Mouse (Mus musculus) forebrain, embryonic 16.5 days (tissue): ENCODE results near the gene Morc3. TPM values are rescaled to one million over a fixed set of nuclear protein-coding genes. Genes with fewer than 3 reads are reported as not detected.
"Not testable (repeated sequence)": the region's sequence is repeated elsewhere in the genome, so short reads cannot be mapped to it uniquely, and the experiment has no call there.

ENCODE experiments used
- ATAC-seq: fragments of 200-750 bp; cut with Nextera tagmentation; 2 replicates; pipeline ENCODE4 v1.8.0; 2017; ENCODE audit warnings: mild to moderate bottlenecking, moderate library complexity
- H3K27ac ChIP-seq: fragments of 300-500 bp; sonication (generic); 2 replicates; pipeline ENCODE4 v1.5.1; 2014; ENCODE audit warnings: low read length, control low read depth
- H3K27me3 ChIP-seq: fragments of 300-500 bp; sonication (generic); replicated peaks from 2 replicates; pipeline ENCODE4 v1.6.1; 2014; ENCODE audit warnings: low read length; ENCODE audit not compliant: control insufficient read depth, insufficient read depth
- H3K36me3 ChIP-seq: fragments of 300-500 bp; sonication (generic); 2 replicates; pipeline ENCODE4 v1.6.1; 2014; ENCODE audit not compliant: control insufficient read depth, insufficient read depth
- H3K4me1 ChIP-seq: fragments of 300-500 bp; sonication (generic); replicated peaks from 2 replicates; pipeline ENCODE4 v1.6.1; 2014; ENCODE audit warnings: low read length; ENCODE audit not compliant: control insufficient read depth, insufficient read depth
- H3K4me2 ChIP-seq: fragments of 300-500 bp; sonication (generic); 2 replicates; pipeline ENCODE4 v1.6.1; 2014; ENCODE audit warnings: mild to moderate bottlenecking, low read length, control low read depth
- H3K4me3 ChIP-seq: fragments of 300-500 bp; sonication (generic); replicated peaks from 2 replicates; pipeline ENCODE4 v1.5.1; 2014; ENCODE audit warnings: mild to moderate bottlenecking, low read length, control low read depth
- H3K9ac ChIP-seq: fragments of 300-500 bp; sonication (generic); replicated peaks from 2 replicates; pipeline ENCODE4 v1.6.1; 2014; ENCODE audit warnings: low read depth, low read length, control low read depth
- H3K9me3 ChIP-seq: fragments of 300-500 bp; sonication (generic); 2 replicates; pipeline ENCODE4 v1.6.1; 2016; ENCODE audit warnings: low read length; ENCODE audit not compliant: control insufficient read depth
- WGBS: fragments of 180-500 bp; shearing (Covaris S2); extraction: QIAGEN DNeasy Blood & Tissue Kit; methylation state at CpG from one replicate; pipeline ENCODE4 v1.1.7; 2014; 5-methylcytosine and 5-hydroxymethylcytosine counted together
- polyA plus RNA-seq: library from polyadenylated mRNA; unstranded; fragments of >200 nt; fragmentation: Nextera tagmentation; extraction: Ambion mirVana; gene quantifications from 2 replicates; pipeline ENCODE4 v1.2.1, GENCODE M21; 2015

Morc3 gene
- polyA plus RNA-seq, 1 experiment from 2014 or later = 38.2 TPM

DNA sequence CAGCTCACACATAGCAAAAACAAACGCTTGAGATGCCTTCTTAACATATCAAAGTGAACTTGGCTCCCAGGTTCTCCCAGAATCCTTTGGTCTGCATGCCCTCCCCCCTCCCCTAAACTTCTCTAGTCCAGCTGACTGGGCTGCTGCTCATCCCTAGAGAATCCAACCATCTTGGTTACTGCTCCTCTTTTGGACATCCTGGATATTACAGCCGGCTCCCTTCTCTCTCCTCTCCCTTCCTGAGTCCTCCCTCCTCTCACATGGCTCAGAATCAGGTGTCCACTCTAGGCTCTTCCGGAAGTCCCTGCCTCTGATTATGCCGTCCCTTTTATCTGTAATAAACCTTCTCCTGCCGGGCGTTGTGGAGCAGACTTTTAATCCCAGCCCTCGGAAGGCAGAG lies 15.1 kb upstream of the Morc3 start:
- Histone ChIP-seq H3K27me3 (no peaks in the 10 kb centered on the region), H3K4me2 (no peak overlapping the region), H3K9me3 (no peaks in the 10 kb centered on the region), H3K4me1 (0 out of 2 replicates have a peak, but pooled peaks cover 4% of the 10 kb centered on the region), H3K4me3 (no peak overlapping the region), H3K27ac (no peak overlapping the region), H3K9ac (no peak overlapping the region), H3K36me3 (peaks cover 7% of the 10 kb centered on the region; the same call in 1 of the 2 replicates)
- 87% methylated on average over 7 of the region's 7 CpGs for WGBS
- ATAC-seq = no peak

DNA sequence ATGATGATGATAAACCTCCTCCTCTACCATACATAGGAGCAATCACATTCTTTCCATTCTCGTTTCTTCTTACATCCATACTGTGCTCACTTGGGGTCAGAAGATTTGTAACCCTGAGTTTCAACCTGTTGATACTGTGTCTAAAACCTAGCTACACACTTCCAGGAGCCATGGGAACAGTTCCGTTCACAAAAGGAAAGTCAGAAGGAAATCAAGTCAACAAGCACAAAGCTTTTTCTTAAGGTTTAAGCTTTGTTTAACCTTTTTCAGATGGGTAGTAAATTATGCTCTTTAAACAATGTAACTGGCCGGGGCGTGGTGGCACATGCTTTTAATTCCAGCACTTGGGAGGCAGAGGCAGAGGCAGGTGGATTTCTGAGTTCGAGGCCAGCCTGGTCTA lies 14.6 kb upstream of the Morc3 start:
- Histone ChIP-seq H3K27me3 (no peaks in the 10 kb centered on the region), H3K4me1 (0 out of 2 replicates have a peak, but pooled peaks cover 4% of the 10 kb centered on the region), H3K4me3 (no peak overlapping the region), H3K9ac (no peak overlapping the region), H3K4me2 (no peak overlapping the region), H3K9me3 (no peaks in the 10 kb centered on the region), H3K36me3 (0 out of 2 replicates have a peak, but pooled peaks cover 2% of the 10 kb centered on the region), H3K27ac (no peak overlapping the region)
- ATAC-seq = no peak
- WGBS = 86% methylated on average over 5 of the region's 5 CpGs

DNA sequence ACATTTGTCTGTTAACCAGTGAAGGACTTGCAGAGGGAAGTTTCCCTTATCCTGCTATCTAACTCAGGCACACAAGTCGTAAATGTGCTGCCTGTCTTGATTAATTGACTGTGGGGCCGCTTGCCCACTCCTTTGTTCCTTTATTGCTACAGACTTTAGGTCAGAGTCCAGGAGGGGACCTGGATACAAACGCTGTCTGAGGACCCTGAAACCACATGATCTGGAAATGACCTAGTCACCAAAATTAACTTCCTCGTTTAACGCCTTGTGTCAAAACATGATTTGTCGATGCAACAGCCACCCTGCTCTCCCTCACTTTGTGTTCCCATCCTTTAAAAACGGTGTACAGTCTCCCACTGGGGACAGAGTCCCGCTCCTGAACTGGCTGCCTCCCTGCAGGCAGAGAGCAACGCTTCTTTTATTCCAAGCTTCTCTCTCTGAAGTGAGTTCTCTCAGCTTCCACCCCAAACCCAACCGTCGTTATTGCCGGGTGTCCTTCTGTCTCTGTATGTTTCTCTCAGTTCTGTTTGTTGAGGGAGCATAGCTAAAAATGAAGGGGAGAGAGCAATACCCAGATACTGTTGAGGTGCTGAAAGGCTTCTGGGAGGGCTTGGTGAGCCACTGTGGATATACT lies 13.1 kb upstream of the Morc3 start:
- ATAC-seq = no peak
- Histone ChIP-seq H3K9me3 (no peaks in the 10 kb centered on the region), H3K9ac (no peak overlapping the region), H3K27ac (no peak overlapping the region), H3K27me3 (no peaks in the 10 kb centered on the region), H3K36me3 (no peaks in the 10 kb centered on the region), H3K4me3 (no peak overlapping the region), H3K4me1 (0 out of 2 replicates have a peak, but pooled peaks cover 4% of the 10 kb centered on the region), H3K4me2 (no peak overlapping the region)
- WGBS = 51% methylated on average over 12 of the region's 12 CpGs

DNA sequence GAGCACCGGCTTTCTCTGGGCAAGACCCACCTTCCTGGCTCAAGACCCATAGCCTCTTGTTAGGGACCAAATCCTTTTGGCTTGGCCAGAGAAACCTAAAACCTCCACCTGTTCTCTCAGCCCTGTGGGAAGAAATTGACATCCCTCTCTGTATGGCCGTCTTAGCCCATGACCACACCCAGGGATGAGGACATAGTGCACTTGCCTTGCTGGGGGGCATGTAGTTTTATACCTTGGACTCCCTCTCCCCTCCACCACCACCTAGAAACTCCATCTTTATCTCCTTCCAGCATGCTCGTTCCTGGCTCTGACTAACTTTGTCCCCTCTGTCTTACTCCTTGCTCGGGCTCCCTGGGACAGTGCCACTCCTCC lies 12.6 kb upstream of the Morc3 start:
- 0 out of 2 replicates have a peak, but pooled peaks cover 4% of the 10 kb centered on the region for H3K4me1 ChIP-seq
- H3K4me3 ChIP-seq = no peak overlapping the region
- H3K27me3 ChIP-seq = no peaks in the 10 kb centered on the region
- WGBS = 81% methylated on average over 4 of the region's 4 CpGs
- H3K9me3 ChIP-seq = no peaks in the 10 kb centered on the region
- H3K9ac ChIP-seq = no peak overlapping the region
- H3K36me3 ChIP-seq = no peaks in the 10 kb centered on the region
- no peak for ATAC-seq
- H3K27ac ChIP-seq = no peak overlapping the region
- H3K4me2 ChIP-seq = no peak overlapping the region

DNA sequence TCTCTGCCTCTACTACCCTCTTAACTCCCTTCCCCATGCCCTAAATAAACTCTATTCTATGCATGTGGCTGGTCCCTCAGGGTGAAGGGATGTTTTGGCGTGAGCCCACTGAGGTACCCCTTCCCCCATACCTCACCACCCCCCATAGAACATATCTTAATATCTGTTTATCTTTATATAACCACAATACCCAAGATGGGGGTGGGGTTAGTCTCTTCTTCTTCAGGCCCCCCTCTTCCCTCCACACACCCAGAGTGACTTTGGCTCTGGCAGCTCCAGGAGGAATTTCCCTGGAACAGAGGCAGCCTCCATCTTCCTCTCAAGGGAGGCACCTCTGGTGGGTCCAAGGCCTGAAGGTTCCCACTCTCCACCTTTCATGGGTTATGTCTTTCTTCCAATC lies 11.9 kb upstream of the Morc3 start:
- no peak overlapping the region for H3K9ac ChIP-seq
- no peak for ATAC-seq
- no peak overlapping the region for H3K4me2 ChIP-seq
- H3K4me3 ChIP-seq = no peak overlapping the region
- H3K9me3 ChIP-seq = no peaks in the 10 kb centered on the region
- 0 out of 2 replicates have a peak, but pooled peaks cover 4% of the 10 kb centered on the region for H3K4me1 ChIP-seq
- H3K36me3 ChIP-seq = no peaks in the 10 kb centered on the region
- no peaks in the 10 kb centered on the region for H3K27me3 ChIP-seq
- WGBS = 82% methylated on average over 1 of the region's 1 CpGs
- H3K27ac ChIP-seq = no peak overlapping the region

DNA sequence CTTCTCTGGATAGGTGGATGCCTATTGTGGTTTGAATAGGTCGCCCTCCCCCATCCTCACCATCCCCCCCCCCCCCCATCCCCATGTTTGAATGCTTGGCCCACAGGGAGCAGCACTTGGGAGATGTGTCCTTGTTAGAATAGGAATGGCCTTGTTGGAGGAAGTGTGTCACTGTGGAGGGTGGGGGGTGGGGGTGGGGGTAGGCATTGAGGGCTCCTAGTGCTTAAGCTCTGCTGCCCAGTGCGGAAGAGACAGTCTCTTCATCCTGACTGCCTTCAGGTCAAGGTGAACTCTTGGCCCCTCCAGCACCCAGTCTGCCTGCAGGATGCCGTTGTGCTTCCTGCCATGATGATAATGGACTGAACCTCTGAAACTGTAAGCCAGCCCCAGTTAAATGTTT lies 10.2 kb upstream of the Morc3 start:
- no peak for ATAC-seq
- Histone ChIP-seq H3K9me3 (no peaks in the 10 kb centered on the region), H3K4me1 (no peaks in the 10 kb centered on the region), H3K9ac (no peak overlapping the region), H3K4me3 (no peak overlapping the region), H3K4me2 (no peak overlapping the region), H3K27me3 (no peaks in the 10 kb centered on the region), H3K36me3 (no peaks in the 10 kb centered on the region), H3K27ac (no peak overlapping the region)
- WGBS = 84% methylated on average over 3 of the region's 3 CpGs

DNA sequence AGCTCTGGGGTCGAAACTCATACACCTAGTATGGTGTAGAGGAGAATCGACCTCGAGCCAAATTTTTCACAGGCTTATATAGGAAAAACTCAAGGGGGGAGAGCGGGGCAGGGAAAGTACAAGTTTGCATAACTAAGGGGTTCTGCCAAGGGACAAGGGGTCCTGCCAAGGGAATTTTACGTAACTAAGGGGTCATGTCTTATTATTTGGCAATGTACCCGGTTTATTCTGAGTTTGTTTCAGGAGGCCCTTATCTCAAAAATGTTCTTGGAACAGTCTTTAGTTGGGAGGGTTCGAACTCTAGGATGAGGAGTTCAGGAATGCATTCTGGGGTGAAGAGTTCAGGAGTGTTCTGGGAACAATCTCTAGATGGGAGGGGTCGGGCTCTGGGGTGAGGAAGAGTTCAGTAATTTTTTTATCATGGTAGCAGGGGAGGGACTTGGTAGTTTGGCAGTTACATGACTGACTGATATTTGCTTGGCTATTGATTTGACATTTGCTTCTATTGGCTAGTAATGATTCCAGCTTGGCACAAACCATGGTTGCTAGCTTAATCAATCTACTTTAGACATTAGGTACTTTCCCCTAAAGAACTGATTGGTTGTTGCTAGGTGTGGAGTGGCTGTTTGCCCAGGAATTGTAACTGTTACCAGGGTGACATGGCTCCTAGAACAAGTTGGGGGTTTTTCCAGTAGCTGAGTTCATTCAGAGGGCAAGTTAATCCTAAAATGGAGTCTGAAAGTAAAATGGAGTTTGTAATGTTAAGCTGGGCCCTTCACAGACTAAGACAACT lies 9.3 kb upstream of the Morc3 start:
- not testable (repeated sequence) for H3K27ac ChIP-seq, H3K4me3 ChIP-seq, H3K27me3 ChIP-seq, H3K4me2 ChIP-seq, H3K36me3 ChIP-seq, ATAC-seq, H3K9ac ChIP-seq, H3K9me3 ChIP-seq, H3K4me1 ChIP-seq
- 83% methylated on average over 5 of the region's 8 CpGs for WGBS

DNA sequence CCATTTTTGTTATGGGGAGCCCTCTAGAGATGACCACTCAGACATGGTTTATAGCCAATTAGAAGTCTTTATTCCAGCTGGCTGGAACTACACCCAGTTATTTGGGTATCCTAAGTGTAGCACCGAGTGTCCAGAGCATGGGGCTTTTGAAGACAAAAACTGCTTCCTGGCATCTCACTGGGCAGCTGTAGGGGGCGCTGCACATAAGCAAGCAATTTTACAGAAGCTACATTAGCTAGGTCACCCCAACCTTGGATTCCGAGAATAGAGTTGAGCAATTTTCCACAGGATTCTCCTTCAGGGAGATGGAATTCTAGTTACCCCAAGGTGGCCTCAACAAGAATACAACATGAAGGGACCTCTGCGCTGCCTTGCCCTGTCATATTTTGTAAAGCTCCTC lies 7.1 kb upstream of the Morc3 start:
- no peak for ATAC-seq
- Histone ChIP-seq H3K27ac (no peak overlapping the region), H3K4me2 (no peak overlapping the region), H3K4me1 (no peaks in the 10 kb centered on the region), H3K4me3 (no peak overlapping the region), H3K27me3 (no peaks in the 10 kb centered on the region), H3K36me3 (no peaks in the 10 kb centered on the region), H3K9ac (no peak overlapping the region), H3K9me3 (no peaks in the 10 kb centered on the region)
- 84% methylated on average over 4 of the region's 4 CpGs for WGBS

DNA sequence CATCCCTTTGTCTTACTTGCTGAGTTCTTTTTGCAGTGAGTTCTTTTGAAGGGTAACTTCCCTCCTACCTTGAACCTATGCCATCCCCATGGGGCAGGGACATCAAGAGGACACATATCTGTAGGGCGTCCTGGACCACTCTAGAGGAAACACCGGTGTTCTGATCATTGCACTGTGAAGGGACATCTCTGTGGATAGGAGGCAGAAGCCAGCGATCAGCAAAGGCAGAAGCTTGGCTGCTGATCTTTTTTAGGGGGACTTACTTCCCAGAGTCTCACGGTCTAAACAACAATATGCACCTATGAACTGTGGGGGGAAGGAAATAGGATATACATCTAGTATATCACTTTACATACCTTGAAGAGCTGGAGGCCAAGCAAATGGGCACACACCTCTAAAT lies 6.5 kb upstream of the Morc3 start:
- Histone ChIP-seq H3K4me1 (no peaks in the 10 kb centered on the region), H3K36me3 (no peaks in the 10 kb centered on the region), H3K4me2 (no peak overlapping the region), H3K9ac (no peak overlapping the region), H3K27ac (no peak overlapping the region), H3K9me3 (no peaks in the 10 kb centered on the region), H3K27me3 (no peaks in the 10 kb centered on the region), H3K4me3 (no peak overlapping the region)
- 93% methylated on average over 4 of the region's 4 CpGs for WGBS
- ATAC-seq = no peak
